Mouse (Mus musculus) heart, embryonic 11.5 days (tissue): ENCODE measurements at regions not wholly inside any gene's neighbourhood (a gene's known extent, or its start where the extent isn't known, plus 50 kb on each side); places are given as distances from the start of the nearest gene placed in this dataset.

ENCODE experiments used
- ATAC-seq: fragments of 200-750 bp; cut with Nextera tagmentation; replicated peaks from 2 replicates; pipeline ENCODE4 v1.8.0; 2017; ENCODE audit warnings: moderate library complexity; ENCODE audit not compliant: insufficient number of reproducible peaks, low FRiP score, low TSS enrichment
- H3K27ac ChIP-seq: fragments of 300-500 bp; sonication (generic); 2 replicates; pipeline ENCODE4 v1.5.1; 2014; ENCODE audit warnings: mild to moderate bottlenecking, low read depth, low read length
- H3K27me3 ChIP-seq: fragments of 300-500 bp; sonication (generic); 2 replicates; pipeline ENCODE4 v1.6.1; 2014; ENCODE audit warnings: mild to moderate bottlenecking, low read length, mixed read lengths; ENCODE audit not compliant: control insufficient read depth, insufficient read depth
- H3K36me3 ChIP-seq: fragments of 300-500 bp; sonication (generic); 2 replicates; pipeline ENCODE4 v1.6.1; 2014; ENCODE audit warnings: mild to moderate bottlenecking, low read length, moderate library complexity, mixed read lengths; ENCODE audit not compliant: control insufficient read depth, insufficient read depth
- H3K4me1 ChIP-seq: fragments of 300-500 bp; sonication (generic); 2 replicates; pipeline ENCODE4 v1.6.1; 2014; ENCODE audit warnings: low read length; ENCODE audit not compliant: control insufficient read depth, insufficient read depth
- H3K4me2 ChIP-seq: fragments of 300-500 bp; sonication (generic); 2 replicates; pipeline ENCODE4 v1.6.1; 2014; ENCODE audit warnings: mild to moderate bottlenecking, moderate library complexity
- H3K4me3 ChIP-seq: fragments of 300-500 bp; sonication (generic); 2 replicates; pipeline ENCODE4 v1.5.1; 2014; ENCODE audit warnings: low read depth, low read length
- H3K9ac ChIP-seq: fragments of 300-500 bp; sonication (generic); 2 replicates; pipeline ENCODE4 v1.6.1; 2014; ENCODE audit warnings: mild to moderate bottlenecking, low read depth, low read length, moderate library complexity
- H3K9me3 ChIP-seq: fragments of 300-500 bp; sonication (generic); replicated peaks from 2 replicates; pipeline ENCODE4 v1.6.1; 2016; ENCODE audit warnings: low read length; ENCODE audit not compliant: control insufficient read depth
- WGBS: fragments of 180-500 bp; shearing (Covaris S2); extraction: QIAGEN DNeasy Blood & Tissue Kit; methylation state at CpG from one replicate; pipeline ENCODE4 v1.1.7; 2014; ENCODE audit not compliant: insufficient replicate concordance; 5-methylcytosine and 5-hydroxymethylcytosine counted together

DNA sequence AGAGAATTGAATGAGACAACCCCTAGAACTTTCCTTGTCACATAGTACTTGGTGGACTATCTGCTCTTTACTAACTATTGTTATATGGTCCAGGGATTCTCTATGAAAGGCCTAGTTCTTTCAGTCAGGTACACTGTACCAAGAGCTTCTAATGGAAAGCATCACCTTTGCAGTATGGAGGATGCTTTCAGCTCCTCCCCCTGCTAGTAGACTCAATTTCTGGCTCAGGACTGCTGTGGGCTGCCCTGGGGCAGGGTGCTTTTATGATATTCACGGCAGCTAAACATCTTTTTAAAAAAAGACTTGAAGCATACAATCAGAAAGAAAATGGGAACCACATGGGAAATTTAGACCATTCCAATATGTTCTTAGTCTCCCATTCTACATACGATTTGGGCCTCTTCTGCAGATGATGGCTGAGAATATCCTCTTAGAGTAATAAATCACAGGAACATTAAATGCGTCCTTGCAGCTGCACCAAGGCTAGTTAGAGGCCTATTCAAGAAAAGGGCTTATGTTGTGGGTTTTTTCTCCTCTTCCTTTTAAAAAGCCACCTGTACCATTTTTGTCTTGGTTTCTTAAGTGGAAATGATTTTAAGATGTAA is 61.7 kb upstream of the 6030498E09Rik start:
- H3K27me3 ChIP-seq = no peaks in the 10 kb centered on the region
- ATAC-seq = no peak
- H3K4me1 ChIP-seq = no peaks in the 10 kb centered on the region
- H3K4me3 ChIP-seq = no peak overlapping the region
- H3K4me2 ChIP-seq = no peak overlapping the region
- WGBS = 71% methylated on average over 3 of the region's 3 CpGs
- no peak overlapping the region for H3K9ac ChIP-seq
- no peak overlapping the region for H3K27ac ChIP-seq
- no peaks in the 10 kb centered on the region for H3K9me3 ChIP-seq
- H3K36me3 ChIP-seq = no peaks in the 10 kb centered on the region

DNA sequence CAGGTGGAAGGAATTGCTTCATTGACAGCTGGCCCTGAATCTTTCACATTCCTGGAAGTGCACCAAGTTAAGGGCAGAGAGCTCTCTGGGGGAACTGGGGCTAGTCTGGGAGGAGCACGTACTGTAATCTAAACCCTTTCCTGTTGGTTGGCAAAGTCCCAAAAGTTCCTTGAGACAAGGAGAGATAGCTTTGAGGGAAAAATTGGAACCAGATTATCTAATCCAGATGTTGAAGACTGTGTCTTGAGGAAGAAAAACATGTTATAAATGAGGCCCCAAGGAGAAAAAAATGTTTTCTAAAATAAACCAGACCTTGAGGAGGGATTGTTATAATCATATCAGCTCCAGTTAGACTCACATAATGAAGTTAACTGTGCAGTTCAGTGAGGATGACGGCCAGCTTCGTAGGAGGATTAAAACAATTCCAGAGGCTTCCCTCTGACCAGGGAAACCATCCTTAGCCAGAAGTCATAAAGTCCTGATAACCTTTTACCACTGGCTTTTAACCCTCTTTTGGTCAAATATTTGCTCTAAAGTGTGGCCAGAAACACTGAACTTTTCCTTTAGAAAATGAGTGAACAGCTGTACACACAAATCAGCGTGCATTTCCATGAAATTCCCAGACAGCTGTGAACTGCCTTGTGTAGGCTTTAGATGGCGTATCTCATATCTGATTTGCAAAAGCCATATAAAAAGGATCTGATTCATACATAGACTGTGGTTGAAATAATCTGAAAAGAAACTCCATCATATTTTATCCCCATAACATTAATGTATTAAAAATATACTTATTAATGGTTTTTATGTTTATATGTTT is 60.8 kb upstream of the 6030498E09Rik start:
- H3K4me1 ChIP-seq = no peaks in the 10 kb centered on the region
- H3K27me3 ChIP-seq = no peaks in the 10 kb centered on the region
- ATAC-seq = peak; percentile 55; the same call in 1 of the 2 replicates
- no peaks in the 10 kb centered on the region for H3K9me3 ChIP-seq
- H3K4me2 ChIP-seq = no peak overlapping the region
- no peak overlapping the region for H3K9ac ChIP-seq
- no peak overlapping the region for H3K4me3 ChIP-seq
- no peak overlapping the region for H3K27ac ChIP-seq
- H3K36me3 ChIP-seq = no peaks in the 10 kb centered on the region
- 44% methylated on average over 5 of the region's 5 CpGs for WGBS
